Mouse (Mus musculus): ENCODE measurements around the gene Pcbp2. TPM values are rescaled to one million over a fixed set of nuclear protein-coding genes. Genes with fewer than 3 reads are reported as not detected.

Gene Pcbp2
- total RNA-seq, 1 experiment = 377 TPM

- in situ Hi-C loops (cut with MboI; ENCODE audit: low sequenced_read_pairs in 2 of 2, unreplicated experiment in 2 of 2) = no loop called here
Measured at GRCm38 (mm10) chr15:102446448-102446847, 23.9 kb upstream of the Pcbp2 start.

GRCm38 (mm10) chr15:102449366-102449765, 21.0 kb upstream of the Pcbp2 start:
- in situ Hi-C loops (cut with MboI; ENCODE audit: low sequenced_read_pairs in 2 of 2, unreplicated experiment in 2 of 2) = no loop called here
- peaks cover 0 to 16% of the 10 kb centered on the region in 2 experiments; a peak in 2 of 4 replicates for H3K4me1 ChIP-seq (ENCODE audit: control insufficient read depth in 2 of 2, insufficient read depth in 2 of 2, low read length in 2 of 2, poor library complexity in 1 of 2)
- no peaks in the 10 kb centered on the region for H3K9me3 ChIP-seq (ENCODE audit: control insufficient read depth, insufficient read depth, low read depth, low read length)
- TF ChIP-seq ZC3H11A (IDR thresholded peaks at IDR 0.05; ENCODE audit: borderline replicate concordance, low read depth, low read length) (no peak), MAFK (IDR thresholded peaks at IDR 0.05; ENCODE audit: insufficient read depth, low read depth, low read length) (no peak), CHD2 (IDR thresholded peaks at IDR 0.05; ENCODE audit: low read depth, low read length) (no peak), ZNF384 (IDR thresholded peaks at IDR 0.05; ENCODE audit: low read depth, low read length) (no peak), HCFC1 (IDR thresholded peaks at IDR 0.05; ENCODE audit: borderline replicate concordance, insufficient read depth, low read length) (no peak)
- no peak overlapping the region for H3K4me3 ChIP-seq (ENCODE audit: insufficient read depth in 1 of 2, low read depth in 1 of 2, low read length in 2 of 2, poor library complexity in 1 of 2, severe bottlenecking in 1 of 2)
- H3K36me3 ChIP-seq (ENCODE audit: control insufficient read depth, insufficient read depth, low read length, poor library complexity, severe bottlenecking) = no peaks in the 10 kb centered on the region
- H3K9ac ChIP-seq (ENCODE audit: insufficient read depth, low read depth, low read length, poor library complexity, severe bottlenecking) = no peak overlapping the region
- no peak overlapping the region for H3K27ac ChIP-seq (ENCODE audit: insufficient read depth, low read depth, low read length, poor library complexity, severe bottlenecking)
- DNase-seq (ENCODE audit: low read depth, low spot score) = no peak

More at GRCm38 (mm10) chr15:102446448-102446847, 23.9 kb upstream of the Pcbp2 start:
- DNase-seq (ENCODE audit: low read depth, low spot score) = no peak
- Histone ChIP-seq H3K27ac (ENCODE audit: insufficient read depth, low read depth, low read length, poor library complexity, severe bottlenecking) (no peak overlapping the region), H3K9ac (ENCODE audit: insufficient read depth, low read depth, low read length, poor library complexity, severe bottlenecking) (no peak overlapping the region), H3K4me1 (ENCODE audit: control insufficient read depth in 2 of 2, insufficient read depth in 2 of 2, low read length in 2 of 2, poor library complexity in 1 of 2) (peaks cover 0 to 11% of the 10 kb centered on the region in 2 experiments; a peak in 2 of 4 replicates), H3K36me3 (ENCODE audit: control insufficient read depth, insufficient read depth, low read length, poor library complexity, severe bottlenecking) (no peaks in the 10 kb centered on the region), H3K4me3 (ENCODE audit: insufficient read depth in 1 of 2, low read depth in 1 of 2, low read length in 2 of 2, poor library complexity in 1 of 2, severe bottlenecking in 1 of 2) (no peak overlapping the region), H3K9me3 (ENCODE audit: control insufficient read depth, insufficient read depth, low read depth, low read length) (no peaks in the 10 kb centered on the region)
- no peak for TF ChIP-seq ZC3H11A (IDR thresholded peaks at IDR 0.05; ENCODE audit: borderline replicate concordance, low read depth, low read length)
- TF ChIP-seq MAFK (IDR thresholded peaks at IDR 0.05; ENCODE audit: insufficient read depth, low read depth, low read length) = no peak
- TF ChIP-seq ZNF384 (IDR thresholded peaks at IDR 0.05; ENCODE audit: low read depth, low read length) = no peak
- TF ChIP-seq CHD2 (IDR thresholded peaks at IDR 0.05; ENCODE audit: low read depth, low read length) = no peak
- TF ChIP-seq HCFC1 (IDR thresholded peaks at IDR 0.05; ENCODE audit: borderline replicate concordance, insufficient read depth, low read length) = no peak

- H3K4me3 ChIP-seq (ENCODE audit: insufficient read depth in 1 of 2, low read depth in 1 of 2, low read length in 2 of 2, poor library complexity in 1 of 2, severe bottlenecking in 1 of 2) = 0 out of 4 replicates have a peak overlapping the region, but pooled peaks of 1 of the 2 experiments have one; percentile 11
- no peaks in the 10 kb centered on the region for H3K9me3 ChIP-seq (ENCODE audit: control insufficient read depth, insufficient read depth, low read depth, low read length)
- no peak overlapping the region for H3K9ac ChIP-seq (ENCODE audit: insufficient read depth, low read depth, low read length, poor library complexity, severe bottlenecking)
- TF ChIP-seq ZNF384 (IDR thresholded peaks at IDR 0.05; ENCODE audit: low read depth, low read length) = no peak
- peak; percentile 99 for TF ChIP-seq MAFK (IDR thresholded peaks at IDR 0.05; ENCODE audit: insufficient read depth, low read depth, low read length)
- in situ Hi-C loops (cut with MboI; ENCODE audit: low sequenced_read_pairs in 2 of 2, unreplicated experiment in 2 of 2) = no loop called here
- no peaks in the 10 kb centered on the region for H3K36me3 ChIP-seq (ENCODE audit: control insufficient read depth, insufficient read depth, low read length, poor library complexity, severe bottlenecking)
- no peak overlapping the region for H3K27ac ChIP-seq (ENCODE audit: insufficient read depth, low read depth, low read length, poor library complexity, severe bottlenecking)
- peaks cover 0 to 10% of the 10 kb centered on the region in 2 experiments; a peak in 2 of 4 replicates for H3K4me1 ChIP-seq (ENCODE audit: control insufficient read depth in 2 of 2, insufficient read depth in 2 of 2, low read length in 2 of 2, poor library complexity in 1 of 2)
- no peak for DNase-seq (ENCODE audit: low read depth, low spot score)
Measured at GRCm38 (mm10) chr15:102450928-102451327, 19.4 kb upstream of the Pcbp2 start.

GRCm38 (mm10) chr15:102451666-102452430, 18.5 kb upstream of the Pcbp2 start:
- no peak for TF ChIP-seq HCFC1 (IDR thresholded peaks at IDR 0.05; ENCODE audit: borderline replicate concordance, insufficient read depth, low read length)
- no peak for TF ChIP-seq ZNF384 (IDR thresholded peaks at IDR 0.05; ENCODE audit: low read depth, low read length)
- TF ChIP-seq CHD2 (IDR thresholded peaks at IDR 0.05; ENCODE audit: low read depth, low read length) = no peak
- no peak for TF ChIP-seq ZC3H11A (IDR thresholded peaks at IDR 0.05; ENCODE audit: borderline replicate concordance, low read depth, low read length)
- no peak for TF ChIP-seq MAFK (IDR thresholded peaks at IDR 0.05; ENCODE audit: insufficient read depth, low read depth, low read length)
- no peak for DNase-seq (ENCODE audit: low read depth, low spot score)
- Histone ChIP-seq H3K9me3 (ENCODE audit: control insufficient read depth, insufficient read depth, low read depth, low read length) (no peaks in the 10 kb centered on the region), H3K9ac (ENCODE audit: insufficient read depth, low read depth, low read length, poor library complexity, severe bottlenecking) (peak overlapping the region; percentile 41; the same call in 1 of the 2 replicates), H3K36me3 (ENCODE audit: control insufficient read depth, insufficient read depth, low read length, poor library complexity, severe bottlenecking) (no peaks in the 10 kb centered on the region), H3K27ac (ENCODE audit: insufficient read depth, low read depth, low read length, poor library complexity, severe bottlenecking) (no peak overlapping the region), H3K4me3 (ENCODE audit: insufficient read depth in 1 of 2, low read depth in 1 of 2, low read length in 2 of 2, poor library complexity in 1 of 2, severe bottlenecking in 1 of 2) (peak overlapping the region; percentile 55 to 56), H3K4me1 (ENCODE audit: control insufficient read depth in 2 of 2, insufficient read depth in 2 of 2, low read length in 2 of 2, poor library complexity in 1 of 2) (peaks cover 0 to 14% of the 10 kb centered on the region in 2 experiments; a peak in 2 of 4 replicates)
- in situ Hi-C loops (cut with MboI; ENCODE audit: low sequenced_read_pairs in 2 of 2, unreplicated experiment in 2 of 2) = no loop called here
